ENCODE assay signal across 13 mouse cellular contexts in the genomic region with DNA sequence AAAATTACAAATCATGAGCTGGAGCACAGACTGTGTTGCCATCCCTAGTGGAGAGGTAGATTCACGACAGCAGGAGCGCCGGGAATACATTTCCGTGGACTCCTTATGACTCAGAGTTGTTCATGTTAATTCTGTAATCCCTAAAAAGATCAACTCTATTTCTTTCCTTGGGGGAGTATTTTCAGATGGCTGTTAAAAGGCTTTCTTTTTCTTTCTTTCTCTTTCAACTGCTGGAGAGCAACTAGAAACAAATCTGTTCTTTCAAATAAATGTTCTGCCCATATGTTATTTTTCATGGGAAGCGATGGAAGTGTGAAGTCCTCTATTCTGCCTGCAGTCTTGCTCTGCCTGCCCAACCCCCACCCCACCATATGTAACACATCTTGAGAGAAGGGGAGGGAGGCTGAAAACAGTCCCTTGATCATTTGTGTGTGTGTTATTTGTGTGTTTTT.
A peak's percentile ranks its signal among the peaks of the same experiment; 100 is the strongest.
DNase-seq lines count a peak whose midpoint lies in the region; ATAC-seq lines count a peak whose summit lies in the region.
"Had no signal": no experiment of that assay in that cellular context is flagged by ENCODE, and none has a peak within 500 bp of the region (broad histone marks: within the 10 kb centered on the region; RNA-seq: fewer than 3 reads in every experiment).

No protein-coding gene starts in this region.

- no peak overlapping the region for H3K4me2 ChIP-seq in forebrain, embryonic 13.5 days
- H3K4me2 ChIP-seq in forebrain, embryonic 16.5 days (ENCODE audit: low read length) = no peak overlapping the region
- H3K4me2 ChIP-seq: heart, embryonic 13.5 days; midbrain, embryonic 15.5 days had no signal

- DNase-seq in forebrain, embryonic 10.5 days (ENCODE audit: extremely low spot score, low spot score) = no peak
- DNase-seq in layer of hippocampus, postnatal 25 days (ENCODE audit: extremely low spot score in 1 of 2, low spot score in 1 of 2) = peak; percentile 15 to 41
- peak; percentile 63 to 64 for DNase-seq in right cerebral cortex, adult 2 months (ENCODE audit: low spot score in 2 of 2)
- no peak for DNase-seq in retina, embryonic 14.5 days (ENCODE audit: low spot score)
- DNase-seq in gastrocnemius, postnatal 36 days = no peak
- no peak for DNase-seq in heart, postnatal 4 days
- DNase-seq: thymus, adult 18-20 months had no signal

- no peak overlapping the region for H3K27ac ChIP-seq in forebrain, embryonic 13.5 days
- H3K27ac ChIP-seq in forebrain, embryonic 10.5 days = no peak overlapping the region
- H3K27ac ChIP-seq in forebrain, embryonic 16.5 days (ENCODE audit: low read length) = no peak overlapping the region
- H3K27ac ChIP-seq: heart, embryonic 13.5 days; midbrain, embryonic 15.5 days had no signal

- intact Hi-C loops in gastrocnemius, postnatal 36 days (cut with DNase I) = no loop called here

- H3K27me3 ChIP-seq in forebrain, embryonic 13.5 days = no peaks in the 10 kb centered on the region
- H3K27me3 ChIP-seq in forebrain, embryonic 10.5 days (ENCODE audit: poor library complexity, severe bottlenecking) = no peaks in the 10 kb centered on the region
- no peaks in the 10 kb centered on the region for H3K27me3 ChIP-seq in forebrain, embryonic 16.5 days (replicated peaks; ENCODE audit: control insufficient read depth, insufficient read depth, low read length)
- H3K27me3 ChIP-seq: heart, embryonic 13.5 days; midbrain, embryonic 15.5 days; Patski had no signal

- H3K4me1 ChIP-seq in forebrain, embryonic 13.5 days = no peaks in the 10 kb centered on the region
- no peaks in the 10 kb centered on the region for H3K4me1 ChIP-seq in forebrain, embryonic 10.5 days
- H3K4me1 ChIP-seq in forebrain, embryonic 16.5 days (replicated peaks; ENCODE audit: control insufficient read depth, insufficient read depth, low read length) = peaks cover 3% of the 10 kb centered on the region; the same call in 1 of the 2 replicates
- H3K4me1 ChIP-seq: heart, embryonic 13.5 days; midbrain, embryonic 15.5 days had no signal

- peak; percentile 88 for ATAC-seq in forebrain, embryonic 13.5 days
- ATAC-seq in forebrain, embryonic 16.5 days = peak; percentile 89
- ATAC-seq: intestine, postnatal 0 days; midbrain, embryonic 15.5 days; Patski had no signal

- no peaks in the 10 kb centered on the region for H3K9me3 ChIP-seq in forebrain, embryonic 13.5 days (replicated peaks)
- H3K9me3 ChIP-seq in forebrain, embryonic 10.5 days = no peaks in the 10 kb centered on the region
- H3K9me3 ChIP-seq in forebrain, embryonic 16.5 days (ENCODE audit: control insufficient read depth, low read length) = no peaks in the 10 kb centered on the region
- H3K9me3 ChIP-seq: heart, embryonic 13.5 days; midbrain, embryonic 15.5 days had no signal

- no peak overlapping the region for H3K9ac ChIP-seq in forebrain, embryonic 13.5 days
- H3K9ac ChIP-seq in forebrain, embryonic 16.5 days (replicated peaks; ENCODE audit: low read depth, low read length) = no peak overlapping the region
- H3K9ac ChIP-seq: heart, embryonic 13.5 days; midbrain, embryonic 15.5 days had no signal

- H3K36me3 ChIP-seq in forebrain, embryonic 13.5 days (ENCODE audit: poor library complexity, severe bottlenecking) = no peaks in the 10 kb centered on the region
- H3K36me3 ChIP-seq in forebrain, embryonic 10.5 days (replicated peaks) = no peaks in the 10 kb centered on the region
- no peaks in the 10 kb centered on the region for H3K36me3 ChIP-seq in forebrain, embryonic 16.5 days (ENCODE audit: control insufficient read depth, insufficient read depth)
- H3K36me3 ChIP-seq: heart, embryonic 13.5 days; midbrain, embryonic 15.5 days had no signal

- 72% methylated on average over 5 of the region's 5 CpGs for WGBS in forebrain, embryonic 13.5 days
- 91% methylated on average over 5 of the region's 5 CpGs for WGBS in forebrain, embryonic 10.5 days
- 46% methylated on average over 5 of the region's 5 CpGs for WGBS in forebrain, embryonic 16.5 days

- H3K4me3 ChIP-seq in forebrain, embryonic 13.5 days = no peak overlapping the region
- no peak overlapping the region for H3K4me3 ChIP-seq in forebrain, embryonic 10.5 days
- no peak overlapping the region for H3K4me3 ChIP-seq in forebrain, embryonic 16.5 days (replicated peaks; ENCODE audit: low read length)
- H3K4me3 ChIP-seq: heart, embryonic 13.5 days; midbrain, embryonic 15.5 days had no signal

Comparison
In these comparisons a context has a peak if more than half of its experiments do, and no peak if none do; other contexts are left out.
1. DNase-seq: peak in layer of hippocampus, postnatal 25 days (2 of 2) and right cerebral cortex, adult 2 months (2 of 2); none in forebrain, embryonic 10.5 days (single experiment), retina, embryonic 14.5 days (single experiment), gastrocnemius, postnatal 36 days (0 of 2) and heart, postnatal 4 days (single experiment).